Mouse (Mus musculus) limb, embryonic 13.5 days (tissue): ENCODE data around the gene Lpin1. TPM values are rescaled to one million over a fixed set of nuclear protein-coding genes. Genes with fewer than 3 reads are reported as not detected.

ENCODE experiments used
- ATAC-seq: fragments of 200-750 bp; cut with Nextera tagmentation; 2 replicates; pipeline ENCODE4 v1.8.0; 2017; ENCODE audit warnings: low read depth, moderate number of reproducible peaks, moderate TSS enrichment; ENCODE audit not compliant: low FRiP score
- H3K27ac ChIP-seq: fragments of 300-500 bp; sonication (generic); 2 replicates; pipeline ENCODE4 v1.5.1; 2015; ENCODE audit warnings: inconsistent platforms, mild to moderate bottlenecking, moderate library complexity
- H3K27me3 ChIP-seq: fragments of 300-500 bp; sonication (generic); 2 replicates; pipeline ENCODE4 v1.6.1; 2015; ENCODE audit warnings: mild to moderate bottlenecking, inconsistent platforms
- H3K36me3 ChIP-seq: fragments of 300-500 bp; sonication (generic); 2 replicates; pipeline ENCODE4 v1.6.1; 2015; ENCODE audit warnings: inconsistent platforms, mild to moderate bottlenecking, moderate library complexity
- H3K4me1 ChIP-seq: fragments of 300-500 bp; sonication (generic); 2 replicates; pipeline ENCODE4 v1.6.1; 2015; ENCODE audit warnings: inconsistent platforms
- H3K4me2 ChIP-seq: fragments of 300-500 bp; sonication (generic); replicated peaks from 2 replicates; pipeline ENCODE4 v1.6.1; 2015; ENCODE audit warnings: inconsistent platforms, mild to moderate bottlenecking, moderate library complexity
- H3K4me3 ChIP-seq: fragments of 300-500 bp; sonication (generic); 2 replicates; pipeline ENCODE4 v1.5.1; 2015; ENCODE audit warnings: moderate library complexity, mild to moderate bottlenecking, inconsistent platforms
- H3K9ac ChIP-seq: fragments of 300-500 bp; sonication (generic); 2 replicates; pipeline ENCODE4 v1.6.1; 2015; ENCODE audit warnings: mild to moderate bottlenecking, inconsistent platforms
- H3K9me3 ChIP-seq: fragments of 300-500 bp; sonication (generic); 2 replicates; pipeline ENCODE4 v1.6.1; 2016; ENCODE audit warnings: inconsistent platforms
- WGBS: fragments of 180-500 bp; shearing (Covaris S2); methylation state at CpG from one replicate; pipeline ENCODE4 v1.1.7; 2015; 5-methylcytosine and 5-hydroxymethylcytosine counted together
- polyA plus RNA-seq: library from polyadenylated mRNA; unstranded; fragments of >200 nt; fragmentation: Nextera tagmentation; extraction: Ambion mirVana; gene quantifications from 2 replicates; pipeline ENCODE4 v1.2.1, GENCODE M21; 2015

Lpin1 gene
- polyA plus RNA-seq, 1 experiment from 2014 or later: 6.4 TPM

- ATAC-seq: no peak
- no peak overlapping the region for H3K27ac ChIP-seq
- no peak overlapping the region for H3K4me2 ChIP-seq
- no peaks in the 10 kb centered on the region for H3K27me3 ChIP-seq
- no peaks in the 10 kb centered on the region for H3K9me3 ChIP-seq
- no peak overlapping the region for H3K4me3 ChIP-seq
- H3K9ac ChIP-seq: no peak overlapping the region
- 93% methylated on average over 10 of the region's 10 CpGs for WGBS
- H3K36me3 ChIP-seq: peaks cover 66% of the 10 kb centered on the region
- H3K4me1 ChIP-seq: 0 out of 2 replicates have a peak, but pooled peaks cover 4% of the 10 kb centered on the region
These were observed 48.1 kb downstream of the Lpin1 start for GRCm38 (mm10) chr12:16562647-16563046.

GRCm38 (mm10) chr12:16562181-16562580, 48.6 kb downstream of the Lpin1 start:
- Histone ChIP-seq H3K36me3 (peaks cover 69% of the 10 kb centered on the region), H3K9ac (no peak overlapping the region), H3K9me3 (no peaks in the 10 kb centered on the region), H3K27ac (no peak overlapping the region), H3K27me3 (no peaks in the 10 kb centered on the region), H3K4me3 (no peak overlapping the region), H3K4me2 (no peak overlapping the region), H3K4me1 (0 out of 2 replicates have a peak, but pooled peaks cover 9% of the 10 kb centered on the region)
- no peak for ATAC-seq
- 93% methylated on average over 8 of the region's 8 CpGs for WGBS

- Histone ChIP-seq H3K9ac (no peak overlapping the region), H3K4me3 (no peak overlapping the region), H3K9me3 (no peaks in the 10 kb centered on the region), H3K4me2 (no peak overlapping the region), H3K4me1 (peaks cover 22% of the 10 kb centered on the region; the same call in 1 of the 2 replicates), H3K27me3 (no peaks in the 10 kb centered on the region), H3K27ac (no peak overlapping the region; the same call in 1 of the 2 replicates), H3K36me3 (peaks cover 50% of the 10 kb centered on the region)
- peak; percentile 66; the same call in 1 of the 2 replicates for ATAC-seq
- 18% methylated on average over 4 of the region's 4 CpGs for WGBS
These were observed 53.5 kb downstream of the Lpin1 start for GRCm38 (mm10) chr12:16557271-16557670.

- H3K27me3 ChIP-seq: no peaks in the 10 kb centered on the region
- H3K4me3 ChIP-seq: no peak overlapping the region
- peaks cover 35% of the 10 kb centered on the region; the same call in 1 of the 2 replicates for H3K4me1 ChIP-seq
- 85% methylated on average over 8 of the region's 8 CpGs for WGBS
- no peak overlapping the region for H3K9ac ChIP-seq
- peaks cover 31% of the 10 kb centered on the region for H3K36me3 ChIP-seq
- H3K4me2 ChIP-seq: no peak overlapping the region
- H3K9me3 ChIP-seq: no peaks in the 10 kb centered on the region
- no peak overlapping the region for H3K27ac ChIP-seq
- ATAC-seq: no peak
These were observed 56.6 kb downstream of the Lpin1 start for GRCm38 (mm10) chr12:16554171-16554570.

GRCm38 (mm10) chr12:16552108-16552771, 58.5 kb downstream of the Lpin1 start:
- no peak overlapping the region for H3K9ac ChIP-seq
- H3K4me1 ChIP-seq: peaks cover 27% of the 10 kb centered on the region; the same call in 1 of the 2 replicates
- no peaks in the 10 kb centered on the region for H3K9me3 ChIP-seq
- no peak for ATAC-seq
- H3K4me3 ChIP-seq: no peak overlapping the region
- H3K4me2 ChIP-seq: no peak overlapping the region
- WGBS: 89% methylated on average over 13 of the region's 13 CpGs
- H3K27ac ChIP-seq: no peak overlapping the region
- H3K36me3 ChIP-seq: peaks cover 31% of the 10 kb centered on the region
- H3K27me3 ChIP-seq: no peaks in the 10 kb centered on the region

GRCm38 (mm10) chr12:16550983-16551454, 59.7 kb downstream of the Lpin1 start:
- no peak for ATAC-seq
- H3K36me3 ChIP-seq: peaks cover 41% of the 10 kb centered on the region
- peaks cover 15% of the 10 kb centered on the region; the same call in 1 of the 2 replicates for H3K4me1 ChIP-seq
- H3K9ac ChIP-seq: no peak overlapping the region
- WGBS: 63% methylated on average over 12 of the region's 12 CpGs
- no peak overlapping the region for H3K4me3 ChIP-seq
- no peaks in the 10 kb centered on the region for H3K9me3 ChIP-seq
- H3K27me3 ChIP-seq: no peaks in the 10 kb centered on the region
- no peak overlapping the region for H3K4me2 ChIP-seq
- no peak overlapping the region for H3K27ac ChIP-seq

GRCm38 (mm10) chr12:16548824-16549375, 61.9 kb downstream of the Lpin1 start:
- H3K4me2 ChIP-seq: no peak overlapping the region
- no peaks in the 10 kb centered on the region for H3K27me3 ChIP-seq
- H3K4me3 ChIP-seq: no peak overlapping the region
- H3K27ac ChIP-seq: no peak overlapping the region
- no peak overlapping the region for H3K9ac ChIP-seq
- ATAC-seq: no peak
- no peaks in the 10 kb centered on the region for H3K9me3 ChIP-seq
- WGBS: 68% methylated on average over 12 of the region's 12 CpGs
- peaks cover 57% of the 10 kb centered on the region for H3K36me3 ChIP-seq
- 0 out of 2 replicates have a peak, but pooled peaks cover 12% of the 10 kb centered on the region for H3K4me1 ChIP-seq

GRCm38 (mm10) chr12:16541606-16542005, 69.2 kb downstream of the Lpin1 start:
- WGBS: 87% methylated on average over 5 of the region's 5 CpGs

GRCm38 (mm10) chr12:16540712-16541111, 70.1 kb downstream of the Lpin1 start:
- no peaks in the 10 kb centered on the region for H3K9me3 ChIP-seq
- ATAC-seq: 0 out of 2 replicates have a peak, but pooled peaks have one; percentile 13

More at GRCm38 (mm10) chr12:16541606-16542005, 69.2 kb downstream of the Lpin1 start:
- H3K36me3 ChIP-seq: peaks cover 58% of the 10 kb centered on the region
- H3K4me1 ChIP-seq: peaks cover 28% of the 10 kb centered on the region
- no peaks in the 10 kb centered on the region for H3K9me3 ChIP-seq
- H3K4me3 ChIP-seq: no peak overlapping the region
- H3K27ac ChIP-seq: no peak overlapping the region
- H3K27me3 ChIP-seq: peaks cover 2% of the 10 kb centered on the region; the same call in 1 of the 2 replicates
- H3K9ac ChIP-seq: no peak overlapping the region
- no peak for ATAC-seq
- H3K4me2 ChIP-seq: no peak overlapping the region

GRCm38 (mm10) chr12:16539965-16540661, 70.7 kb downstream of the Lpin1 start:
- no peak overlapping the region for H3K4me2 ChIP-seq
- peak; percentile 74 for ATAC-seq
- peak overlapping the region; percentile 61 for H3K27ac ChIP-seq
- peaks cover 28% of the 10 kb centered on the region for H3K4me1 ChIP-seq
- WGBS: 22% methylated on average over 5 of the region's 5 CpGs
- no peak overlapping the region for H3K4me3 ChIP-seq
- peaks cover 2% of the 10 kb centered on the region; the same call in 1 of the 2 replicates for H3K27me3 ChIP-seq
- H3K36me3 ChIP-seq: peaks cover 47% of the 10 kb centered on the region
- H3K9ac ChIP-seq: peak overlapping the region; percentile 19; the same call in 1 of the 2 replicates
- no peaks in the 10 kb centered on the region for H3K9me3 ChIP-seq

More at GRCm38 (mm10) chr12:16540712-16541111, 70.1 kb downstream of the Lpin1 start:
- H3K27me3 ChIP-seq: peaks cover 2% of the 10 kb centered on the region; the same call in 1 of the 2 replicates
- H3K36me3 ChIP-seq: peaks cover 51% of the 10 kb centered on the region
- 54% methylated on average over 8 of the region's 8 CpGs for WGBS
- H3K4me2 ChIP-seq: no peak overlapping the region
- no peak overlapping the region for H3K9ac ChIP-seq
- peaks cover 28% of the 10 kb centered on the region for H3K4me1 ChIP-seq
- peak overlapping the region; percentile 61; the same call in 1 of the 2 replicates for H3K27ac ChIP-seq
- no peak overlapping the region for H3K4me3 ChIP-seq

- Histone ChIP-seq H3K27me3 (peaks cover 1% of the 10 kb centered on the region; the same call in 1 of the 2 replicates), H3K36me3 (peaks cover 12% of the 10 kb centered on the region), H3K4me1 (peaks cover 20% of the 10 kb centered on the region), H3K9me3 (no peaks in the 10 kb centered on the region), H3K4me3 (no peak overlapping the region), H3K4me2 (peak overlapping the region; percentile 7; the same call in 1 of the 2 replicates), H3K27ac (no peak overlapping the region), H3K9ac (0 out of 2 replicates have a peak overlapping the region, but pooled peaks have one; percentile 25)
- 24% methylated on average over 4 of the region's 4 CpGs for WGBS
- ATAC-seq: peak; percentile 84
These were observed 77.4 kb downstream of the Lpin1 start for GRCm38 (mm10) chr12:16533331-16533828.
